Mouse (Mus musculus) spleen, postnatal 10 days (tissue): ENCODE results near the gene Kif1a.

ENCODE experiments used
- DNase-seq, 2 experiments: peaks; one replicate each; pipeline ENCODE4 v3.0.0; 2021 to 2022; ENCODE audit warnings: low spot score in 2 of 2

Gene Kif1a

DNA sequence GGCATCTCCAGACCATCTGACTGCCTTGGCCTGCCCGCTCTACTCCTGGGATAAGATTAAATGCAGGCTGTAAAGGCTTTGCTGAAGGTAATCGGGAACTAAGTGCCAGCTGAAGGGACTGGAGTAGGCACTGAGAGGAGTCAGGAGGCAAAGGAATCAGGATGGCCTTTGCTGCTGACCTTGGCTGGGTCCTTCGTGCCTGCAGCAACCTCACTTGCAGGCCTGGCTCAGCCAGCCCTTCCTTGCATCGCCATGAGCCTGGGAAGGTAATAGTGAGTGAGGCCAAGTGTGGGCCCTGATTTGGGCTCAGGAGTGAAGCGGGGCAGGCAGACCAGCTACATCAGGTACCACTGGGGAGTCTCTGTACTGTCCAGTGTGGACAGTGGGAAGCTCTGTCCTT is 2.8 kb downstream of the Kif1a start:
- DNase-seq = no peak

DNA sequence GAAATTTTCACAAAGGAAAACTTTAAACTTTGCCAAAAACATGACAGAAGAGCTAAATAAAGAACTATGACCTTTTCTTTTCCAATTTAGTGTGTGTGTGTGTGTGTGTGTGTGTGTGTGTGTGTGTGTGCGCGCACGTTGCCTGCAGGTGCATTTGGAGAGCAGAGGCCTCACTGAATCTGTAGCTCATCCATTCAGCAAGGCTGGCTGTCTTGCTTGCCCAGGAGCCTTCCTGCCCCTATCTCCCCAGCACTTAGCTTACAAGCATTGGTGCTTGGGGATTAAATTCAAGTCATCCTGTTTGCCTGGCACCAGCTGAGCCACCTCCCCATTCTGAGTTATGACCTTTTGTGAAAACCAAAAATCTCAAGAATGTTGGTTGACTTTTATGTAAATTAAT is 9.2 kb downstream of the Kif1a start:
- no peak for DNase-seq

DNA sequence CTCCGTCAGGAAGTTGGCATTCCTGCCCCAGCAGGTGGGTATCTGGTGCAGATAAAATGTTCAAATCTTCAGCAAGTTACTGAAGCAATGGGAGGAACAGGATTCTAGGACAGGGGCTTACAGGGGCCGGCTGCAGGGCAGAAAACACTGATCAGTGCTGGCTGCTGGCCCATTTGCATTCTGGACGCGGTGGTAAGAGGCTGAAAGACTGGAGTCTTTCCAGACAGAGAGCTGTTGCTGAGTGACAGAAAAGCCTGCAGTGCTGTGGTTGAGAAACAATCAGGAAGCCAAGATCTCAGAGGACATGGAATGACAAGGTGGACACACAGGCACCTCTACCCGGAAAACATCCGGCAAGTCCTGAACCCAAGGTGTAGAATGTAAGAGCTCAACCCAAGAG is 16.6 kb downstream of the Kif1a start:
- no peak for DNase-seq

DNA sequence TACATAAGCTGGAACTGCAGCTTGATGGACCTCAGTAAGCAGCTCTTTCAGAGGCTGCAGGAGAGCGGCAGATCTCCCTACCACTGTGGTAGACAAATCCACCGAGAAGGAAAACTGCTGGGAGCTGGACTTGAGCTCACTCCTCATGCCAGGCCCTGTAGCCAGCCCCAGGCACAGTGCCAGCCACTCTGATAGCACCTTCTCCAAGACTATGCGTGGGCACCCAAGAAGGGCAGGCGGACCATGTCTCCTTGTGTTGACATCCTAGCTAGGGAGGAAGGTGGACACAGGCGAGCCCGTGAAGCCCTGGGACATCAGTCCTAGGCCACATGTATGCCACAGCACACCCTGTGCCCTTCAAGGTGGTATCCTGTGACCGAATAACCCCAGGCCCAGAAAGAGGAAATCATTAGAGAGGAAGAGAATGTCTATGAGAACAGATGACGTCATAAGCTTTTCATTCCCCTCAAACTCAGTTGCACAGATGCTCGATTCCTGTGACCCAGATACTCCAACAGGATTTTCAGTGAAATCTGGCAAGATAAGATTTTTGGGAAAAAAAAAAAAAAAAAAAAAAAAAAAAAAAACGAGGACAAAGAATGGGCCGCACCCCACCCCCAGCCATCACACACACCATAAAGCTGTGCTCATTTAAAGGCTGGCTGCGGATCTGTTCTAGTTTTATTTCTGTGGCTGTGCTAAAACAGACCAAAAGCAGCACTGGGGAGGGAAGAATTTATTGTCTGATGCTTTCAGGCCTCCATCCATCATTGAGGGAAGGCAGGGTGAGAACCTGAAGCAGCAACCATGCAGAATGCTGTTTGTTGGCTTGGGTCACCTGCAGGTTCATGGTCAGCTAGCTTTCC is 18.1 kb downstream of the Kif1a start:
- DNase-seq = no peak

DNA sequence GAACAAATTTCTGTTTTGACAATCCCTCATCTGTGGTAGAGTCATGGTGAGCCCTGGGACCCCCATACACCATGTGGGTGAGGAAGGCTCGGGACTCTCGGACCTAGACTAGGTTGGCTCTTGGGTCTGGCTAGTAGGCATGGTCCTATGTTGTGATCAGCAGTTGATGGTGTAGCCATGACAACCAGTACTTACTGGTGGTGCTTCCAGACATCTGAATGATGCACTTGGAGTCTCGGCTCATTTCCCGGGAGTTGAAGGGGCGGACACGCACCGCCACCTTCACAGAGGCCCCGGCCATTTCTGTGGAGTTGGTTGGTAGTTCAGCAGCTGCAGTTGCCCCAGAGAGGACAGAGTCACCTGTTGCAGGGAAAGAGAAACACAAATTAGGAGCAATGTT is 19.6 kb downstream of the Kif1a start:
- no peak for DNase-seq

DNA sequence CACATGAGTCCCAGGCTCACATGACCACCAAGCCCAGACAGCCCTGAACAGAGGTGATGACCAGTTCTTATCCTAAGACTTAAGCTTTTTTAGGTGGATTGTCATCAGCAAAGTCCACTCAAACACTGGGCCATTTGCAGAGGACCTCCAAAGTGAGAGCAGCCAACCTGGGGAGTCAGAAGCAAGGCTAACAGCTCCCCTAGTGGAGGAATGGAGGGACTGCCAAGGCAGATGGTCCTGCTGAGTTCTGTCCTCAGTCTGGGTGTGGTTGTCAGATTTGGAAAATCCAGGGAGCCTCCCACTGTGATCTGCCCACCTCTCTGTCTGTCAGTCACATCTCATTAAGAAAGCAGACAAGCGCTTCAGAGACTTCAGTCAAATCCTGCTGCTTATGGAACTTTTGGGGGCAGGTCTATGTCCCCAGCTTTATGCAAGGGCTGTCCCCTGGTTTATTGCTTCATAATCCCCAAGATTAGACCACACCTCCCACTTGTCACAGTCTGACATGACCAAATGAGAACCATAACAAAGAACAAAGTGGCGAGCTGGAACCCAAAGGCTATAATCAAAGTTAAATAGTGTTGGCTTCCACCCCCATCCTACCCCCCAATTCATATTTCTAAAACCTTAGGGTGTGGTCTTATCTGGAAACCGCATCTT is 20.7 kb downstream of the Kif1a start:
- peak; percentile 9 to 40 for DNase-seq

DNA sequence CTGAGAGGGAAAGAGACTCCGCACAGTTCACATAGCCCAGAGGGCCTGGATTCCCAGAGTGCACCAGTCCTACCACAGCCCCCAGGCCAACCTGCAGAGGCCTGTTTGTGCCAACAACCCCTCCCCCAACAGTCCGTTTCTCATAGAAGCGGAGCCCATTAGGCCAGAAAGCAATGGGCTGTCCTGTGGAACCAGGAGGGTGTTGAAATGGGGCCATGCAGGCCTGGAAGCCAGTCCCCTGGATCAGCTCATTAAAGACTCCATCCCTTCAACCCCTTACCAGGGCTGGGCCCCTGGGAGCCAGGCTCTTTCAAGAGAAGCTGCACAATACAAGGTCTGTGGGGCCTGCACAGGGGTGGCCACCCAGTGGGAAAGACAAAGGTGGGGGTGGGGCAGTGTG is 22.1 kb downstream of the Kif1a start:
- no peak for DNase-seq

DNA sequence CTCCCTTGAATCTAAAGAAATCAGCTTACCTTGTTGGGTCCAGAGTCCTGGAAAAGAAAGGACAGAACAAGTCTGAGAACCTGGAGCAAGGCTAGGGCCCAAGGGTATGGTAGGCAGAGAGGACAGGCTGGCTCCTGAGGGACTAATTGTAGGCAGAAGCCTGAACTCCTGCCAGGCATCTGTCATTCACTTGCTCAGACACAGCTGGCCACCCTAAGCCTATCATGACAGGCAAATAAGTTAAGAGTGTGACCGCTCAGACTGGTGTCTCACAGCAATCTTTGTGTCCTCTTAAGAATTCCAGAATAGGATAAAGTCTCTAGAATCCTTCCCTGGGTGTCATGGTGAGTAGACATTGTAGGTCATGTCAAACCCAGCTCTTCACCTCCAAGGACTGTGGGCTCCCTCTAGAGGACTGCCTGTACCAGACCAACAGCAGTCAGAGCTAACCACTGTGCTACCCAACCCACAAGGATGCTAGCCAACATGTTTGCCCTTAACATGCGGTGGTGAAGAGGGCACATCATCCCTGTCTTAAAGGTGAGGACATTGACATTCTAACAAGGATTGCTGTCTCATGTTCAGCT is 29.4 kb downstream of the Kif1a start:
- no peak for DNase-seq

DNA sequence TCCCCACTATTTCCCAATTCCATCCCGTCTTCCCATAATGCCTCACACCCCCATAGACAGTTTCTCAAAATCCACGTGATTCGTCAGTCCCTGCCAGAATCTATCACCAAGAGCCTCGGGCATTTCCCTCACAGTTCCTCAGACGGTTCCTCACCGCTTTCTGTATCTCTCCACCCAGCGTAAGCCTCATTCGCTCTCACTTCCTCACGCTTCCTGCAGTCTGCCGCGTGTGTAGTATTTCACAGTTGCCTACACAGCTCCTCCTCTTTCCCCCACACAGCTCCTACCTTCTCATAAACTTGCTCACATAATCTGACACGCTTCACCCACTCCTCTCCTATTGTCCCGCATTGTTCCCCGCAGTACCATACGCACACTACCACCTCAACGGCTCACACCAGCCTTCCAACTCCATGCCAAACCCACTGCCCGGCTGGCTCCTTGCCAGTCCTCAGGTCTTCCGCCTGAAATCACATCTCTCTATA is 30.2 kb downstream of the Kif1a start:
- DNase-seq = no peak

DNA sequence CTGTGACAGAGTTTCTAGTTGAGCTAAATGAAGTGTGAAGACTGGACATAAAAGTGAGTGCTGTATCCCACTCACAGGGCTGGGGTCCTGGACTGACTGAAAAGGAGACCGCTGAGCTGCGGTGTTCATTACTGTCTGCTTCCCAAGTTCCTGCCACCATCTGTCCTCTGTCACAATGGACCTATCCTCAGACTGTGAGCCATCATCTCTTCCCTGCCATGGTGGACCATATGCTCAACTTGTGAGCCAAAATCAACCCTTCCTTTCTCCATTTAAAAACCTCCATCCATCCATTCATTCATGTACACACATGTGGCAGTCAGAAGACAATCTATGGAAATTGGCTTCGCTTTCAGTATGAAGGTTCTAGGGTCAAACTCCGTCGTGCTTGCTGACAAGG is 30.9 kb downstream of the Kif1a start:
- no peak for DNase-seq

DNA sequence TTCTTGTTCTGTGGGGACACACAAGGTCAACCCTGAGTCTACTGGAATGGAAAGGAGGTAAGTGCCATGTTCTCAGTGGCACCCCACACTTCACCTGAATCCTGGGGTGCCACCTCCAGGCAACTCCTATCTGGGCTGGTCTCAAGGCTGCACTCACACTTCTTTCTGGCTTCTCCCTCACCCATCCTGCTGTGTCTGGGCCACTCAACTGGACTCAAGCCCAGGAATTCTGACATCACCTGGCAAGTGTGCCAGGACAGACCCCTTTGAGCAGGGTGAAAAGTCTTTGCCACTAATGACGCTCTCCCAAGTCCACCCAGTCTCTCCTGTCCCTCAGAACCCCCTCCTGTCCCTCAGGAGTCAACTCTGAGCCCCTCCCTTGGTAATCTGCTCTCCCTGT is 33.2 kb downstream of the Kif1a start:
- no peak for DNase-seq

DNA sequence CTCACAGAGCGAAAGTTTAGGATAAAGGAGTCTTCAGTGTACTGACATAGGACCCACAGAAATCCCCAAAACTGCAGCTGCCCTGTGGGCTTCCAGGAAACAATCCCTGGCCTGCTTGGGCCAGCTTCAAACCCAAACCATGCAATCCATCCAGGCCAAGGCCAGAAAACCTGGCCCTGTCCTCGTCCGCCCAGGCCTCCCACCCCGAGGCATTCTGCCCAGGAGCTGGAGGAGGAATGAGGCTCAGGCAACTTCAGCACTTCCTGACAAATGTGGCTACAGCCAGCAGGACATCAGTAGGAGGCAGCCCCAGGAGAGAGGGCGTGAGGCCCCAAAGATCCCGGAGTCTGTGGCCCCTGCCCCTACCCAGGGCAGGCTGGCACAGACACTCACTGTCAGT is 36.1 kb downstream of the Kif1a start:
- DNase-seq = no peak

DNA sequence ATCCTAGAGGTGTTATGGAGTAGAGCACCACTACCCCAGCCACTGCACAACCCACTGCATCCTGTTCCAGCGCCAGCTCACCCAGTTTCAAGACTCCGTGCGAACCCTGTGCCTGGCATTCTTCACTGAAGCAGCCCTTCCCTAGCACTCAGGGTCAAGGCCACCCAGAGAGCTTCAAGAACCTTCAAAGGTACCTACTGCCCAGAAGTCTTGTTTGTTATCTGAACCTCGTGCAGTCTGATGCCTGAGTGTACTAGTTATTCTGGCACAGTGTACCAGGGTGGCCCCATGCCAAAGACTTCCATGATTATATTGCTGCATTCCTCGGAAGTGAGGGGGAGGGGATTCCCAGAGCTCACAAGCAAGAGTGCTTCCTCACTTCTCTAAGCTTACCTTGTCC is 38.1 kb downstream of the Kif1a start:
- no peak for DNase-seq

DNA sequence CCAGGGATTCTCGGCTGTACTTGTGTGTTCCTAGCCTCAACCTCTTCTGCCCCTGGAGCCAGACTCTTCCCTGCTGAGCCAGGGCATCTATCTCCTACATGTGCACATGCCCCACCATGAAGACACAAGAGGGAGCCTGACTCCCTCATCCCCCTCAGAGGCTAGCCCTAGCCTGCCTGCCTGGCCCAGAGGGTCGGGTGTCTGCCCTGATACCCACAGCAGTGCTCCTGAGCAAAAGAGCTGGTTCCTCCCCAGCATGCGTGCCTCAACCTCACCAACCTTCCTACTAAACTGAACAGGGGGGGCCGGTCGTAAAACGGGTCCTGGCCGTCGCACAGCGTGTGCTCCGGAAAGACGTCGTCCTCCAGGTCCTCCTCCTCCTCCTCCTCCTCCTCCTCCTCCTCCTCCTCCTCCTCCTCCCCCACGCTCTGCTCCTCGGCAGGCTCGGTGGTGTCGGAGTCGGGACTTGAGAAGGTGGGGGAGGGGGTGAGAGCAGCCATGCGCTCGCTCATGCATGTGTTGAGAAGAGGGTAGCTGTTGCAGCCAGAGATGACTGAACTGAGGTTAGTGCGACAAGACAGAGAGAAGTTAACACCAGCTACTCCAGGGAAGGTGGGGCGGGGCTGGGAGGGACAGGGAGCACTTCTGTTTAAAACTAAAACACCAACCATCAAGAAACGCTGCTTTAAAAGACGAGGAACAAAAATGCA is 50.5 kb downstream of the Kif1a start:
- DNase-seq = no peak

DNA sequence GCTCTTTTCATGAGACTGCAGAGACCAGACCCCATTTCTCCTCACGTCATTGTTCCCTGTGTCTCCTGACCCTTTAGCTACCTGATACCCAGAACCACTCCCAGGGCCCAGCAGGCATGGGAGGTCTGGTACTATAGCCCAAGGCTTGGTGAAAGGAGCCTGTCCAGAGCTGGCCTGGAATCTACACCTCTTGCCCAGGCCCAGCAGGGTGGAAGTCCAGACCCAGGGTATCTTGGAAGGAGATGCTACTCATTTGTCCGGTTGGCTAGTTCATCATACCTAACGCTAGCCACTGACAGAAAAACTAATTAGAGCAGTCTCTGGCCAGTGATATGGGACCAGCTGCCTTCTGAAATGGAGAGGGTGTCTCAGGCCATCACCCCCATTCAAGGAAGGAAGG is 51.7 kb downstream of the Kif1a start:
- no peak for DNase-seq

DNA sequence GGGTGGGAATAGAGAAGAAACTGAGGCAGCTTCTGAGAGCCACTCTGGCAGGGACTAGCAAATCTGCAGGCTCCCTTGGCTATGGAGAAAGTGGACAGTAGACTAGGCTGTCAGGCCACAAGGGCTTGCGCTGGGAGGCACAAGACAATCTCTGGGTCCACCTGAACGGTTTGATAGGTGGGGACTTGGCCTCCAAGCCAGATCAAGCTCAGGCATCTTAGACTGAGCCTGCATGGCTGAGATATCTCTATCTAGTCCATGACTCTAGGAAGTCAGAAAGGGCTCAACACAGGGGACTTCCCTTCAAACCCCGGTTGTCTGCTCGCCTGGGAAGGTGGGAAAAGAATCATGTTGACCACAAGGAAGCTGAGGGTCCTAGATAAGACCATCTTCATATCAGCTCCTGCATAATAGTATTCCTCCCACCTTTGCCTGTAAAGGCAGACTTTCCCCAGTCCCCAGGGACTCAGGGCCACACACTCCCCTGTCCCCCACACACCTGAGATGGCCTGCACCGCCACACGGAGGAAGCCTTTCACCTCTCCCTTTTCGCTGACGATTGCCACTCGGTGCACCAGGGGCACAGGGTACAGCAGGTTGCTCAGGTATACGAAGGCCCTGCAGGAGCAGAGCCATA is 55.5 kb downstream of the Kif1a start:
- DNase-seq = no peak

DNA sequence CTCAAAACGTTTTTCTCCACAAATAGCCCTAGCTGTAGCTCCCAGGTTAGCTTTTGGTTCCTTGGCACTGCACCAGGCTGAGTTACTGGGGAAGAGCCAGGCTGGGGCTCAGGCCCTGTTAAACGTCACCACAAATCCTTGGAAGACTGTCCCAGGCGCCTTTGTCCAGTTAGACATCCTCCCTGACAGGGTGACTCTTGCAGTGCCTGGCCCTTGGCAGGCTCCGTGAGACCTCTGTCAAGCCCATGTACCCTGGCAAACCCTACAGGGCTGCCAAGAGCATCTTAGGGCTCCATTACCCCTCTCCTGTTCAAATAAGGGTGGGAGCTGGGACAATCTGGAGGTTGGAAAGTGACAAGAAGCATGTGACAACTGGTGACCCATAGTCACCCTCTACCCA is 65.8 kb downstream of the Kif1a start:
- no peak for DNase-seq

DNA sequence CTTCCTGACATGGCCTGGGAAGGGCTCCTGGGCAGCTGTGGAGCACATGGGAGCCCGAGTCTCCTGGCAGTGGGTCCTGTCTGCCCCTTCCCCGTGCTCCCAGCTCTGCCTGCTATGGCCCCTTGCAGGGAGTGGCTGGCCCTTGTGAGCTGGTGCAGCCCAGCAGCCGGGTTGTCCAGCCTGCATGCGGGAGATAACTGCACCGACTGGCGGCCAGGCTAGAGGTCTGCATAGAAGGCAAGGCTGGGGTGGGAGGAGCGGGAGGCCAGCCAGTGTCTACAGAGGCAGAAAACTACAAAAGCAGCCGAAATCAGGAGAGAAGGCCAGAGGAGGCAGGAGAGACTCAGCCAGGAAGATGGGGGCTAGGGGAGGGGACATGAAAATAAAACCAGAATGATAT is 67.8 kb downstream of the Kif1a start:
- no peak for DNase-seq

DNA sequence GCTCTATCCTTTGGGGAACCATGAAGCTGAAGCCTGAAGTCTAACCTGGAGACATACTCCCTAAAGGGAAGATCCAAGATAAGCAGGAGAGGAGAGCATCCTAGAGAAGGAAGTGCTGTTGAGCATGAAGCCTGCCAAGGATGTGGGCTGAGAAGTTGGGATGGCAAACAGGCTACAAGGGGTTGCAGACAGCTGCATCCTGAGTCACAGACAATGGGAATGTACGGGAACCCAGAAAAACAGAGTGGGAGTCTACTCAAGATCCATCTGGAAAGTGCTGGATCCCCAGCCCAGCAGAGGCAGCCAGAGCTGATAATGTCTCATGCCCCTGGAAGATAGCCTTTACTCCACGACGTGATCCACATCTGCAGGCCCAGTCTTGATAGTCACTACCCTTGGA is 70.6 kb downstream of the Kif1a start:
- DNase-seq = no peak

DNA sequence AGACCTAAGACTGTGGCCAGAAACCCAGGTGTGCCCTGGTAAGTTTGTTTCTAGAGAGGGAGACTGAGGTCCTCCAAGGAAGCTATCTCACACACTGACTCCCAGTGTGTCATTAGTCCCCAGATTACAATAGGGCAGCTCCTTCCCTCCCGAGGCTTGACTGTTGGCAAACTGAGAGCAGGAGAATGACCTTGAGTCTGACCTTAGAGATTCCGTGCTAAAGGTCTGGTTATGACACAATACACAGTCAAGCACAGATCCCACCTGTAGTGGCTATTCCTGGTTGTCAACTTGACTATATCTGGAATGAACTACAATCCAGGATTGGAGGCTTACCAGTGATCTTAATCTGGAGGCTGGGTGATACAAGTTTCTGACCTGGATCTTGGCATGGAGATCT is 71.7 kb downstream of the Kif1a start:
- DNase-seq = no peak

DNA sequence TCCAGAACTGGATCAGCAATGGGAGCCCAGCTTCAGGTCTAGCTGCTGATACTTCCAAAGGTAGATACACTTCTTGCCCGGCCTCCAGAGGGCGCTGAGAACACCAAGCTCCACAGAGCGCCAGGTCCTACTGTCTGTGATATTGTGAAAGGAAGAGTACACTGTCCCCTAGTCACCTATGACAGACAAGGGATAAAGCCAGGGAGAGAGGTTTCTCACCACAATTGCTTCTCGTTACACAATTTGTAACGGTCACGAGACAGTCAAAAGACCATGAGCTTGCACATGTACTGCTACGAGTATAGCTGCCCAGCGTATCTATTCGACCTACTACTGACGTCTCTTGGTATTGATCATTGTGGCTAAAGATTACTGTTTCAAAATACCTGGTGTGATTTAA is 72.4 kb downstream of the Kif1a start:
- no peak for DNase-seq

DNA sequence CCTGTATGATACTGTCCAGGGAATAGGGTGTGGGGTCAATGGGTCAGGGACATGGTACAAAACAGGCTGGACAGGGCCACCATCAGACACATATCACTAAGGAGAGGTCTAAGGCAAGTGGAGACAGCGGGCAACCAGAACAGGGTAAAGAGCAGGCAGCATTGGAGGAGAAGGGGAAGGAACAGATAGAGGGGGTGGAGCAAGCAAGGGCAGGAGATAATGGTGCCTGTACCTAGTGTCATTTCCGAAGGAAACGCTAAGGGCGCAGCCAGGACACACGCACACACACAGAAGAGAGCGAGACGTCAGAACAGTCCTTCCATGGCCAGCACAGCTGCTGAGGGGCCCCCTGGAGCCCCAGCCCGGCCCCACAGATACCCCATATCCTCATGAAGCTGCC is 75.2 kb downstream of the Kif1a start:
- DNase-seq = no peak
